ENCODE assay signal across 8 mouse cellular contexts in the genomic region with DNA sequence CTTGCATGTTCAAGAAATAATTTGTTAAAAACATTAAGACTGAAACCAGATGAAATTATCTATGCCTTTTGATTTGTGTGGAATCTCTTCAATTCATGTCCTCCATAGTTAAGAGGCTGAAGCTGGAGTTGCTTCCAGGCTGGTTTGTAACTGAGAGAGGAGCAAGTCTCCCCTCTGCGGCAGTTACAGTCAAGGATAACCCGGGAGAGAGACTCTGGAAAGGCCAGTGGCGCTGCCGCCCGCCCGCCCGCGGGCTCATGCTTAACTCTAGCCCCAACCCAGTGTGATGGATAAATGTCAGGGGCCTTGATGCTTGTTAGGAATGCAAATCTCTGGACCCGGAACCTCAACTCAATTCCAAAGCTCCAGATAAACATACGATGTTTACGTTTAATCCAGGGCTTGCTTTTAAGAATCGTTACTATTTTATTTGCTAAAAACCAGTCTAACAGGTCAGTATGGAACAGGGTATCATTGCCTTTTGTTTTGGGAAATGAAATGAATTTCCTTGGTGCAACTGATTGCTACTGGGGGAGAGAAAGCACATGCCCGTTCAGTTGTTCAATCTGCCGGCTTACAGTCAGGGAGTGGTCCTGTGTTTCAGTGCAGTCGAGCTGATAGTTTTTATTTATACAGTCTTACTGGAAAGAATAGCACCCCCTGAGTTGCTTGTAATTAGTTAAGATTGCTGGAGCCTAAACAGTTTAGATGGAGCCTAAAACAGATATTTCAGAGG. TPM values are rescaled to one million over a fixed set of nuclear protein-coding genes. Genes with fewer than 3 reads are reported as not detected.
DNase-seq lines count a peak whose midpoint lies in the region; ATAC-seq lines count a peak whose summit lies in the region.

No protein-coding gene starts in this region.

- H3K4me2 ChIP-seq in heart, embryonic 11.5 days = peak overlapping the region; percentile 38; the same call in 1 of the 2 replicates
- H3K4me2 ChIP-seq in midbrain, embryonic 11.5 days = peak overlapping the region; percentile 59

- no peaks in the 10 kb centered on the region for H3K36me3 ChIP-seq in heart, embryonic 11.5 days (ENCODE audit: control insufficient read depth, insufficient read depth, low read length)
- no peaks in the 10 kb centered on the region for H3K36me3 ChIP-seq in forebrain, embryonic 10.5 days (replicated peaks)
- H3K36me3 ChIP-seq in midbrain, embryonic 11.5 days (ENCODE audit: control insufficient read depth, insufficient read depth, low read length) = no peaks in the 10 kb centered on the region

- no peak for DNase-seq in heart, postnatal 10 days
- peak; percentile 6 for DNase-seq in ZHBTc4 (ENCODE audit: low read depth, low spot score)
- peak; percentile 27 for DNase-seq in forebrain, embryonic 10.5 days (ENCODE audit: extremely low spot score, low spot score)
- peak; percentile 92 for DNase-seq in midbrain, embryonic 11.5 days (ENCODE audit: low spot score, missing footprints)
- no peak for DNase-seq in kidney, postnatal 36 days
- DNase-seq in heart, adult 11 months = no peak

- H3K27ac ChIP-seq in heart, embryonic 11.5 days (ENCODE audit: low read depth, low read length) = no peak overlapping the region
- H3K27ac ChIP-seq in forebrain, embryonic 10.5 days = peak overlapping the region; percentile 87
- peak overlapping the region; percentile 42 for H3K27ac ChIP-seq in midbrain, embryonic 11.5 days (ENCODE audit: low read depth, low read length)

- H3K9me3 ChIP-seq in heart, embryonic 11.5 days (replicated peaks; ENCODE audit: control insufficient read depth, low read length) = no peaks in the 10 kb centered on the region
- no peaks in the 10 kb centered on the region for H3K9me3 ChIP-seq in forebrain, embryonic 10.5 days
- H3K9me3 ChIP-seq in midbrain, embryonic 11.5 days (ENCODE audit: control insufficient read depth, low read length) = no peaks in the 10 kb centered on the region

- no peak overlapping the region for H3K4me3 ChIP-seq in heart, embryonic 11.5 days (ENCODE audit: low read depth, low read length)
- peak overlapping the region; percentile 47 for H3K4me3 ChIP-seq in forebrain, embryonic 10.5 days
- H3K4me3 ChIP-seq in midbrain, embryonic 11.5 days (ENCODE audit: low read depth, low read length) = peak overlapping the region; percentile 43

- peaks cover 3% of the 10 kb centered on the region; the same call in 1 of the 2 replicates for H3K4me1 ChIP-seq in heart, embryonic 11.5 days (ENCODE audit: control insufficient read depth, insufficient read depth, low read length)
- peaks cover 48% of the 10 kb centered on the region for H3K4me1 ChIP-seq in forebrain, embryonic 10.5 days
- H3K4me1 ChIP-seq in midbrain, embryonic 11.5 days (ENCODE audit: control insufficient read depth, insufficient read depth, low read length) = peaks cover 25% of the 10 kb centered on the region

- no peak overlapping the region for H3K9ac ChIP-seq in heart, embryonic 11.5 days (ENCODE audit: low read depth, low read length)
- peak overlapping the region; percentile 67 for H3K9ac ChIP-seq in midbrain, embryonic 11.5 days (ENCODE audit: low read length)

- no peak for ATAC-seq in heart, embryonic 11.5 days (replicated peaks; ENCODE audit: insufficient number of reproducible peaks, low FRiP score, low TSS enrichment)
- ATAC-seq in midbrain, embryonic 11.5 days (ENCODE audit: low FRiP score) = peak; percentile 47; the same call in 1 of the 2 replicates
- no peak for ATAC-seq in erythroid progenitor cell, adult 5-6 weeks (replicated peaks; ENCODE audit: low FRiP score, poor library complexity, severe bottlenecking)

- WGBS in heart, embryonic 11.5 days (ENCODE audit: insufficient replicate concordance) = 44% methylated on average over 15 of the region's 15 CpGs
- 23% methylated on average over 15 of the region's 15 CpGs for WGBS in forebrain, embryonic 10.5 days
- WGBS in midbrain, embryonic 11.5 days = 12% methylated on average over 15 of the region's 15 CpGs

- intact Hi-C loops in heart, postnatal 10 days (cut with DNase I) = no loop called here

- no peaks in the 10 kb centered on the region for H3K27me3 ChIP-seq in heart, embryonic 11.5 days (ENCODE audit: control insufficient read depth, insufficient read depth, low read length)
- H3K27me3 ChIP-seq in forebrain, embryonic 10.5 days (ENCODE audit: poor library complexity, severe bottlenecking) = peaks cover 6% of the 10 kb centered on the region; the same call in 1 of the 2 replicates
- H3K27me3 ChIP-seq in midbrain, embryonic 11.5 days (ENCODE audit: control insufficient read depth, insufficient read depth, low read length) = no peaks in the 10 kb centered on the region

RNA-seq across cellular contexts. Expression of a gene that starts 0.9 kb away (rescaled TPM):
- polyA plus RNA-seq in heart, embryonic 11.5 days (2014; fragmentation: Nextera tagmentation; extraction: Ambion mirVana) = 6.7 and 7.3 TPM in 2 replicates
- 100 to 1,000 TPM; 110 to 131 TPM for total RNA-seq in heart, postnatal 10 days (2021)
- 2.1 and 3.0 TPM in 2 replicates for polyA plus RNA-seq in forebrain, embryonic 10.5 days (2016; fragmentation: Nextera tagmentation; extraction: Ambion mirVana)
- 16.5 and 16.8 TPM in 2 replicates for polyA plus RNA-seq in midbrain, embryonic 11.5 days (2014; fragmentation: Nextera tagmentation; extraction: Ambion mirVana)
- total RNA-seq in erythroid progenitor cell, adult 5-6 weeks (2015; ENCODE audit: low replicate concordance) = not detected in 2 replicates
- not detected in 2 replicates for total RNA-seq in erythroid progenitor cell, adult 5-6 weeks (2017; ENCODE audit: low replicate concordance)

Comparison
In these comparisons a context has a peak if more than half of its experiments do, and no peak if none do; other contexts are left out.
1. DNase-seq: peak in ZHBTc4 (single experiment), forebrain, embryonic 10.5 days (single experiment) and midbrain, embryonic 11.5 days (single experiment); none in heart, postnatal 10 days (0 of 2), kidney, postnatal 36 days (0 of 2) and heart, adult 11 months (single experiment).